Mouse (Mus musculus): ENCODE measurements around the gene Epb42. TPM values are rescaled to one million over a fixed set of nuclear protein-coding genes. Genes with fewer than 3 reads are reported as not detected.
"Not testable (repeated sequence)": the region's sequence is repeated elsewhere in the genome, so short reads cannot be mapped to it uniquely, and the experiment has no call there.

Gene Epb42
- total RNA-seq, 2 experiments from 2014 or later = not detected

- no peak overlapping the region for H3K27ac ChIP-seq
- no peak for DNase-seq (ENCODE audit: low spot score in 2 of 2)
- TF ChIP-seq CTCF (conservative IDR thresholded peaks at IDR 0.05) = no peak
- H3K4me3 ChIP-seq = no peak overlapping the region
Measured at GRCm38 (mm10) chr2:120998863-120999262, 38.0 kb downstream of the Epb42 start.

DNA sequence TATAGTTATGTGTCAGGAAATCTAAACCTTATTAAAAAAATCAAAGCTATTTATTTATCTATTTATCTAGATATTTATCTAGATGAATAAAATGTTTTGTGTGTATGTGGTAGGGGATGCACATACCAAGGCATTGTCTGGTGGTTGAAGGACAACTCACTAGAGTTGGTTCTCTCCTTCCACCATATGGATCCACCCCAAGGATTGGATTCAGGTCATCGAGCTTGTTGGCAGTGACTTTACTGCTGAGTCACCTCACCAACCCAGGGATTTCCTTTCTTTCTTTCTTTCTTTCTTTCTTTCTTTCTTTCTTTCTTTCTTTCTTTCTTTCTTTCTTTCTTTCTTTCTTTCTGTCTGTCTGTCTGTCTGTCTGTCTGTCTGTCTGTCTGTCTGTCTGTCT is 40.3 kb downstream of the Epb42 start:
- not testable (repeated sequence) for H3K4me3 ChIP-seq; H3K27ac ChIP-seq; DNase-seq (ENCODE audit: low spot score in 2 of 2)

GRCm38 (mm10) chr2:120991196-120991595 is 45.7 kb downstream of the Epb42 start:
- H3K4me3 ChIP-seq = no peak overlapping the region
- no peak for TF ChIP-seq CTCF (conservative IDR thresholded peaks at IDR 0.05)
- no peak for DNase-seq (ENCODE audit: low spot score in 2 of 2)
- no peak overlapping the region for H3K27ac ChIP-seq

DNA sequence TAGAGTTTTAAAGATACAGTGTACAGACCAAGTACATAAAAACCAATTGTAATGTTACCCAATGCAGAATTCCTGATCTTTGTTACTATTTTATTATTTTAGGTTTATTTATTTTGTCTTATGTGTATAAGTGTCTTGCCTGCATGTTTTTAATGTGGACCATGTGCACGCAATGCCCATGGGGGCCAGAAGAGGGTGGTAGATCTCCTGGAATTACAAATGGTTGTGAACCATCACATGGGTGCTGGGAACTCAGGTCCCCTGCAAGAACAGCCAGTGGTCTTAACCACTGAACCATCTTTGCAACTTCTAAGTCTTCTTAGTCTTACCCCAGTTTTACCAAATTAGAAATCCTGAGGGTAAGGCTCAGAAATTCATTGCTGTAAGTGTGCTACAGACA is 51.6 kb downstream of the Epb42 start:
- H3K4me3 ChIP-seq = no peak overlapping the region
- no peak overlapping the region for H3K27ac ChIP-seq
- no peak for DNase-seq (ENCODE audit: low spot score in 2 of 2)
- TF ChIP-seq CTCF (conservative IDR thresholded peaks at IDR 0.05) = peak; percentile 41

- DNase-seq (ENCODE audit: low spot score in 2 of 2) = no peak
- no peak for TF ChIP-seq CTCF (conservative IDR thresholded peaks at IDR 0.05)
- no peak overlapping the region for H3K4me3 ChIP-seq
- H3K27ac ChIP-seq = no peak overlapping the region
Measured at GRCm38 (mm10) chr2:120983611-120984010, 53.3 kb downstream of the Epb42 start.

- no peak overlapping the region for H3K4me3 ChIP-seq
- no peak overlapping the region for H3K27ac ChIP-seq
- DNase-seq (ENCODE audit: low spot score in 2 of 2) = no peak
- TF ChIP-seq CTCF (conservative IDR thresholded peaks at IDR 0.05) = no peak
Measured at GRCm38 (mm10) chr2:120980861-120981260, 56.0 kb downstream of the Epb42 start.

GRCm38 (mm10) chr2:120979819-120980218 is 57.1 kb downstream of the Epb42 start:
- no peak for TF ChIP-seq CTCF (conservative IDR thresholded peaks at IDR 0.05)
- H3K4me3 ChIP-seq = no peak overlapping the region
- DNase-seq (ENCODE audit: low spot score in 2 of 2) = no peak
- no peak overlapping the region for H3K27ac ChIP-seq

DNA sequence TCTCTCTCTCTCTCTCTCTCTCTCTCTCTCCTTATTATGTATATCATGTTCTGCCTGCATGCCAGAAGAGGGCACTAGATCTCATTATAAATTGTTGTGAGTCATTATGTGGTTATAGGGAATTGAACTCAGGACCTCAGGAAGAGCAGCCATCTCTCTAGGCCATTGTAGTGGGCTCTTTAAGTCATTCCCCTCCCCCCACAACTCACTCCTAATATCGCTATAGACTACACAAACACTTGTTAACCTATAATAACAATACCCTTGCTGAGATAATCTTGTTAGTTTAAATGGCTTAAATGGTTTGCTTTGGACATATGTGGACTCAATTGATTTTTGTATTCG is 58.2 kb downstream of the Epb42 start:
- TF ChIP-seq CTCF (conservative IDR thresholded peaks at IDR 0.05) = peak; percentile 56
- no peak for DNase-seq (ENCODE audit: low spot score in 2 of 2)

GRCm38 (mm10) chr2:120977926-120978692 is 58.8 kb downstream of the Epb42 start:
- Histone ChIP-seq H3K27ac (peak overlapping the region; percentile 96), H3K4me3 (peak overlapping the region; percentile 78)
- no peak for DNase-seq (ENCODE audit: low spot score in 2 of 2)
- TF ChIP-seq CTCF (conservative IDR thresholded peaks at IDR 0.05) = no peak

More for the DNA sequence above, 58.2 kb downstream of the Epb42 start:
- Histone ChIP-seq H3K27ac (no peak overlapping the region), H3K4me3 (no peak overlapping the region)

- H3K27ac ChIP-seq = peak within 1 kb of the TSS; percentile 96
- TF ChIP-seq CTCF (conservative IDR thresholded peaks at IDR 0.05) = peak; percentile 64
- H3K4me3 ChIP-seq = peak within 1 kb of the TSS; percentile 78
- peak; percentile 36 to 50 for DNase-seq (ENCODE audit: low spot score in 2 of 2)
Measured at GRCm38 (mm10) chr2:120976990-120977925, 59.6 kb downstream of the Epb42 start, which contains the start of gene Tmem62. Gene Tmem62 (plus strand): TSS chr2:120977017.

GRCm38 (mm10) chr2:120976308-120976707 is 60.6 kb downstream of the Epb42 start:
- H3K4me3 ChIP-seq = peak overlapping the region; percentile 78
- TF ChIP-seq CTCF (conservative IDR thresholded peaks at IDR 0.05) = peak; percentile 71
- peak overlapping the region; percentile 96 for H3K27ac ChIP-seq
- no peak for DNase-seq (ENCODE audit: low spot score in 2 of 2)

GRCm38 (mm10) chr2:120972964-120973363 is 63.9 kb downstream of the Epb42 start:
- H3K27ac ChIP-seq = no peak overlapping the region
- H3K4me3 ChIP-seq = no peak overlapping the region
- DNase-seq (ENCODE audit: low spot score in 2 of 2) = no peak
- TF ChIP-seq CTCF (conservative IDR thresholded peaks at IDR 0.05) = no peak

DNA sequence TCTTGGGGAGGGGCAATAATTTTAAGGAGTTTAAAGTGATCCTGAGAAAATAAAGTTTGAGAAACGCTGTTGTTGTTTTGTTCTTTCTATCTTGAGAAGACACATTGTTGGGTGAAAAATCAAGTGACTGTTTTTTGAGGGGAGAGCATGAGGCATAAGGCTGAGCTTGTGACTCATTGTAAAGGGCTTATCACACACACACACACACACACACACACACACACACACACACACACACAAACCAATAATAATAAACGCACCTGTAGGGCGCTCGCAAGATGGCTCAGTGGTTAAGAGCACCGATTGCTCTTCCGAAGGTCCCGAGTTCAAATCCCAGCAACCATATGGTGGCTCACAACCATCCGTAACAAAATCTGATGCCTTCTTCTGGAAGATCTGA is 64.6 kb downstream of the Epb42 start:
- H3K27ac ChIP-seq; DNase-seq (ENCODE audit: low spot score in 2 of 2); H3K4me3 ChIP-seq: not testable (repeated sequence)

All from layer of hippocampus, adult 2 months (tissue).